Mouse (Mus musculus) spleen, postnatal 10 days (tissue): ENCODE results near the gene Ctnna2.

Experiments used
- DNase-seq, 2 experiments: peaks; one replicate each; pipeline ENCODE4 v3.0.0; 2021 to 2022; ENCODE audit warnings: low spot score in 2 of 2

Gene Ctnna2

GRCm38 (mm10) chr6:77582568-77582967, 396.9 kb downstream of the Ctnna2 start:
- no peak for DNase-seq

DNA sequence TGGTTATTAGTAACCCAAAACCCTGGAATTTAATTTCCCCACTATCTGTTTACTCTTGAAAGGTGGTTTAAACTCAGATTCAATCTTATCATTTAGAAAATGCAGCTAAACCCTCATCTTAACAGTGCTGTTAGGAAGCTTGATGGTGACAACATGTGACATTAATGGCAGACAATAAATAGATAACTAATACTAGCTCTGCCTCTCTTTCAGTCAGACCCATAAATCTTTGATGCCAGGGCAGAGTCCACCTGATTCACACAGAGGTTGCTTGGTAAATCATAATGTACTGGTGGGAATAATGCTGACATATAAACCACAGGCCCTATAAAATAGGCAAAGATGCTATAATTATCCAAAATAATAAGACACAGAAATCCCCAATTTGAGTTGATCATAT, 398.6 kb downstream of the Ctnna2 start:
- no peak for DNase-seq

GRCm38 (mm10) chr6:77578612-77579011, 400.9 kb downstream of the Ctnna2 start:
- no peak for DNase-seq

- no peak for DNase-seq
These were observed 401.9 kb downstream of the Ctnna2 start for GRCm38 (mm10) chr6:77577585-77577984.

DNA sequence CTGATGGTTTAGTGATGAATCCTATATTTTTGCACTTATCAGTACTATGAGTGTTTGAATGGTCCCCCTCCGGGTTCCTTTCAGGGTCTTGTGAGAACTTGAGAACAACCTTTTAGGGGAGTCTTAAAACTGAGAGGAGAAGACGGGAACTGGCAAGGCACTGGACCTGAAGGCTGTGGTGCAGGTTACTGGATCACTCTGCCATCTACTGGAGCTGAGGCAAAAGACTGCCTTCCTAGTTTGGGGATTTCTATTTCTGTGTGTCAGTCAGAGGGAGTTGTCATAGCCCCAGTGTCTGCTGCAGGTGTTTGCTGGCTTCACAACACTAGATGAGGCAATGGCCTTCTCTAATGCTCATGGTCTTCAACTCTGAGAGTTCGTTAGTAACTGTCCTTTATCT, 406.9 kb downstream of the Ctnna2 start:
- no peak for DNase-seq

- DNase-seq: no peak
These were observed 409.6 kb downstream of the Ctnna2 start for GRCm38 (mm10) chr6:77569851-77570250.

DNA sequence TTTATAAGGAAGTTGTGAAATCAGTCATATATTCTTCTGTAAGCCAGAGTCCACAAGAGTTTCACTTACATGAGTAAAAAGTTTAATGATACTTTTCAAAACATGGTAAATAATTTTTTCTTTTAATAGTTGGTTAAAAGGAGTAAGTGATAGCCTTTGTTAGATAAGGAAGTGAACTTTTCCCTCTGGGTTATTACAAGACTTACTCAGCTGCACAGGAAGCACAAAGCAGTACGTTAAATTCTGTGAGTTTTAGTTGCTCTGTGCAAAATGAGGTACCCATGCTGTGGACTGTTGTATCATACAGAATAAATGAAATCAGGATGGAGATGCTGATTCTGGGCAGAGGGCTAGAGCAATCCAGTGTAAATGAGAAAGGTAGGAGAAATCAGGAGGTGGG, 423.3 kb downstream of the Ctnna2 start:
- DNase-seq: no peak

DNA sequence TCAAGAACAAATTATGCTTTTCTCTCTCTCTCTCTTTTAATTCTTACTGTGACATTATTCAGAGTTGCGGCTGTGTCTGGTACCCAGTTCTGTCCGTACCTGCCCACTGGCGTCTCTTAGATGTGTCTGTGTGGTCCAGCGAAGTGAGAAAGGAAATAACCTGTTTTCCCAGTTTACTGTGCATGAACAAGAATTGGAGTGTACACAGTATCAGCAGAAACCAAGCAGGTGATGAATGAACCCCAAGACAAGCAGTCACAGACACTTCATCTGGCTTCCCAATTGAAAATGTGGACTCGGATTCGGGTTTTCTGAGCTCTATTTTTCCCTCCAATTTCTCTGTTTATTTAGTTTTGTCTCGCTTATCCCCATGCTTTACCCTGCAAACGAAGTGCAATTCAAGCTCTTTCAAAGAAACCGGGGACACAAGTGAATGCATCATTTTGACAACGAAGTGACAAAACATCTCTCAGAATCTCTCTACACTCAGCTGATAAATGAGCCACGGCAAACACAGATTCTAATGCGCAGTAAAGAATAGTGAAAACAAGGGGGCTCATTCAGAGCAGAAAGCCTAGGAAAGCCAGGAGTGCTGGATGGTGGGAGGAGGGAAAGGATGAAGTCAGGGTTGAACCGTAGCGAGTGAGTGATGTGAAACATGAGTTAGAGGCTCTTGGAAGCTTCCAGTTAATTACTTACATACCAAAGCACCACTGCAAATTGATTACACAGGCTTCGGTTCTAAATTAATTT, 442.3 kb downstream of the Ctnna2 start:
- no peak for DNase-seq

DNA sequence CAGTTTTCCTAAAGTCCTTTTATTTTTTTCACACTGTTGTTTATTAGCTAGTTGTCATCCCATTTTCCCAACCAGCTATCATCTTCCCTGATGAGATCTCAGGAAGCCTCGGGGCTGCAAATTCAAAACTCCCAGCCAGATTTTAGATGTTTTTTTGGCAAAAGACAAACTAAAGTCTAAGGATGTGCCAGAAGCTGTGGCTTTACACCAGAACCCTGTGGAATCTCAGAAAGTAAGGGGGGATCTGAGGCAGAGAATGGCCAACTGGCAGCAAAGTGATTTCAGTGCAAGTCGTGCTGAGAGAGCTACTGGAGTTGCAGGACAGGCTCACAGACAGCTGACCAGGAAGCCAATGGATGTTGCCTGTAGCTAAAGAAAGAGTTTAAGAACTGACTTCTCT, 451.9 kb downstream of the Ctnna2 start:
- DNase-seq: no peak

- no peak for DNase-seq
These were observed 457.7 kb downstream of the Ctnna2 start for GRCm38 (mm10) chr6:77521836-77522235.

DNA sequence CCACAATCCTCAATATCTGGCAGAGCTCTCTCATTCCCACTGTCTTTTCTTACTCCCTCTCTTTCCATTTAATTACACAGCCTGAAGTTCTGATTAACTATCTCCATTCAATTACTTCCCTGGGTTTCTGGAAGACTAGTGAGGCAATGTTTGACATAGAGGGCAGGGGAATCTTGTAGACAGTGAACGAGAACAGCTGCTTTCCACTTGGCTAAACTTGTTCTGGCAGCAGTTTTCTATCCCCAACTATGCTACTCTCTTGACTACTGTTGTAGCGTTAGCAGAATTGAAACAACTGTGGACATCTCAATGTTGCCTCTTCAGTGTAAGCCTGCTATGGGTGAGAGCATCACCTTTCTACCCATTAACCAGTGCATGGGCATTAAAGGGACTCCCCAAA, 463.0 kb downstream of the Ctnna2 start:
- DNase-seq: no peak

DNA sequence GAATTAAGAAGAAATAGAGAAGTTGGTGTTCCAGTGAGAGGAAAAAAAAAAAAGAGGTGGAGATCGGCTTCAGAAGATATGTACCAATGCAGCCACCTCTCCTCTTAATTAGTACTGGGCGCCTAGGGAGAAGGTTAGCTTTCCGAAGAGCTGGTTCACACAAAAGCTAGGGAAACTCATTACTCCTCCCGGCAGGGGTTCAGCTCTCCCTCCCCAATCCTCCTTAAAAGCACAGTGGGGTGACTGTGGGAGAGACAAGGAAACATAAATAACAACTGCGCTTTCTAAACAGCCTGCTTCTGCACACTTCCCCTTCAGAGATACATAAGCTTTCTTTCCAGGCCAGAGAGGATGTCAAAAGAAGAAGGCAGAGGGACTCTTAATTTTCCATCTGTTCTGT, 467.7 kb downstream of the Ctnna2 start:
- no peak for DNase-seq

DNA sequence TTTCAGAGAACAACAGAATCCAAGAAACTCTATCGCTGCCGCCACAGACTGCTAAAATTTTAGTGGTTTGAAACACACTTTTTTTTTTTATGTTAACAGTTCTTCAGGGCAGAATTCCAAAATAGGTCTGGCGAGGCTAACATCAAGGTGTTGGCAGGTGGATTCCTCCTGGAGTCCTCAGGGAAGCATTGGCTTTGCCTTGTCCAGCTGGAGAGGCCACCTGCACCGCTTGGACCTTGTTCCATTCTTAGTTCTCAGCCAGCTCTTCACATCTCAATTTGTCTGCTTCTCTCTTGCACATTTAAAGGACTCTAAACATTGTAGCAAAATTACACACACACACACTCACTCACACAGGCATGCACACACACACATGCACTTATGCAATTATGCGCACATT, 487.8 kb downstream of the Ctnna2 start:
- no peak for DNase-seq

DNA sequence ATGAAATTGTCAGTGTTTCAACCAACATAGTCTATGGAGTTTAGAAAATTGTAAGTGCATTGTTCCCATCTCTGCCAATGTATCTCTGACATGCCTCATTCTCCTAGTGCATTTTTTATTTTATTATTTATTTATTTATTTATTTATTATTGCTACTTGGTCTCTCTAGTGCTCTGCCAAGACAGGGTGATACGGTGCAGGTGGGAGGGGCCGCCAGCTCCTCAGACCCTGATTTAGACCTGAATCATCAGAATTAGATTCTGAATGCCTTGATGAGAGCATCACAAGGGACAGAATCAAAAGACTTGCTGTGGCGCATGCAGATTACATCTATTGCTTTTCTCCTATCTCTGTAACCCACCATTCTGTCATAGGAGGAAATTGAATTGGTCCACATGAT, 492.8 kb downstream of the Ctnna2 start:
- DNase-seq: no peak

GRCm38 (mm10) chr6:77482081-77482480, 497.4 kb downstream of the Ctnna2 start:
- no peak for DNase-seq

DNA sequence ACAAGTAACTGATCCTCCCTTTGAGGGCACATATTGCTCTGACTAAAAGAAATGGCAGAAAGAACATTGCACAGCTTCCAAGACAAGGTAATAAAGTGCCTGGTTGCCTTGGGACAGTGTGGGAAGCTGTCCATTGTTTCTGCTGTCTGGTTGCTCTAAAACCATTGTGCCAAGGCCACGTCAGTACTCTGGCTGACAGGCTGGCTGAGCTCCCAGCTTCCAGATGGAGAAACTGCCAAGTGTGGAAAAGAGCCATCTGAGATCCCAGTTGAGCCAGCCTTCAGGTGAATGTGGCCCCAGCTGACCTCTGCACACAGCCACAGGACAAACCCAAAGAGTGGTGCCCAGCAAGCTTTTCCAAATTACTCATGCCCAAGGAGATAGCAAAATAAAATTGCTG, 504.1 kb downstream of the Ctnna2 start:
- DNase-seq: no peak

DNA sequence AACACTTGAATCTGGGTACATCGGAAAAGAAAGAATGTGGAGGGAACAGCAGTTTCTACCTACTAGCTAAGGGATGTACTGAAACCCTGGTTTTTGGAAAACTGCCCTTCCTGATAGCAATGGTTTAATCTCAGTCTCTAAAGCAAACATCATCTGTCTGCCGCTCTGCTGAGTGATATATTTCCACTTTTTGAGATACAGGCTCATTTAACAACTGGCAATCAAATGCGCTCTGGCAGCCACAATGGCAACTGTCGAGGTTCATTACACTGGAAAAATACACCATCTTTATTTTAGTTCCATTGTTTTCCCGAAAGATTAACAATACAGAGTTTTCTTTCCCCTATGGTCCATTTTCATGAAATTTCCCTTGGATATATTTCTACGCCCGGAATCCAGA, 506.2 kb downstream of the Ctnna2 start:
- DNase-seq: no peak

- no peak for DNase-seq
These were observed 511.4 kb downstream of the Ctnna2 start for GRCm38 (mm10) chr6:77468058-77468457.

DNA sequence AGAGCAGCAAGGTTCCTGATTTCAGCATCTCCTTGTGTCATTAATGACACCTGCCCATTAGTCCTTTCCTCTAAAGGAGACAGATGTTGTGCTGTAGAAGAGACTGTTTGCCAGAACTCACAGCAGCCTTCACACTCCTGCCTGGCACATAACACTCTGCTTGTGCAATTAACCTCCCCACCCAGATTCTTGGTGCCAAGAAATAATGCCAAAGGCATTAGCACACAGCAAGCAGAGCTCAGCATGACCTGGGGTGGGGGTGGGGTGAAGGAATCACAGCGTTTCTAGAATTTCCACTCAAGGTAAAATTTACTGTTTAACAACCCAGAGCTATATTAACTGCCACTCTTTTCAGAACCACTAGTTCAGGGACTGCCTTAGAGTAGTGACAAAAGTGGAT, 516.8 kb downstream of the Ctnna2 start:
- DNase-seq: no peak

- DNase-seq: no peak
These were observed 521.6 kb downstream of the Ctnna2 start for GRCm38 (mm10) chr6:77457919-77458318.

- no peak for DNase-seq
These were observed 532.6 kb downstream of the Ctnna2 start for GRCm38 (mm10) chr6:77446861-77447260.

DNA sequence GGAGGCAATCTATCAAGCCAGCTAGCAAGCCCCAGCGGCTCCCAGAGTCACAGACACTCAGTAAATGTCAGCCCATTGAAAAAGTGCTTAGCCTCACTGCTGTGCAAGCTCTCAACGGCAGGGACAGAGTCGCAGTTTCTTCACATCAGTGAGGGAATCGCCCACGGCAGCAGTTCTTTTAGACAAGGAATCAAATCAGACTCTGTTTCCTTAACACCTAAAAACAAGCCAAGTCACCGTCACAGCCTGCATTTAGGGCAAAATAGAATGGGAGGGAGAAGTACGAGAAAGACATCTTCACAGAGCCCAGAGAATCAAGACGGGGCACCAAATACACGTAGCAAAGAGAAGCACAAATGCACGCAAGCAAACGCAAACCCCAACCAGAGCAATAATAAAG, 535.6 kb downstream of the Ctnna2 start:
- no peak for DNase-seq

DNA sequence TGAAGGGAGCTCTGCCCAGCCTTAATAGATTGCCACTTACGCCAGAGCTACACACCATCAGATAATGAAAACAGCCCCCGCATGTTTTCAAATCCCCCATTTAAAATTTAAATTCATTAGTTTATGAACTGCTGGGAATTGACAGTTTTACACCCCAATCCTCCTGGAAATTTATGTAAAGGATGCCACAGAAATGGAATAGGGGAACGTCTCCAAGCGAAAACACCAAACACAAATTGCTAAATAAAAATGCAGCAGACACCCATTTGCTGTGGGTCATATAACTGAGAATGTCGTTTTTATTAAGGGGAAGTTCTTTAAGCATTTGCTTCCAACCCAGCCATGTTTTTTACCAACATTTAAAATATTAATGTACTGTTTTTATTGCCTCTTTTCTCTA, 538.4 kb downstream of the Ctnna2 start:
- no peak for DNase-seq

- no peak for DNase-seq
These were observed 549.1 kb downstream of the Ctnna2 start for GRCm38 (mm10) chr6:77430381-77430780.
